Mouse (Mus musculus) C2C12 (cell line): ENCODE results near the gene Fam229b. TPM values are rescaled to one million over a fixed set of nuclear protein-coding genes. Genes with fewer than 3 reads are reported as not detected.

ENCODE experiments used
- H3K27me3 ChIP-seq: one replicate; pipeline ENCODE4 v1.6.1; 2011; ENCODE audit not compliant: control insufficient read depth, insufficient read depth, insufficient read length
- H3K36me3 ChIP-seq: one replicate; pipeline ENCODE4 v1.6.1; 2011; ENCODE audit not compliant: control insufficient read depth, insufficient read depth
- H3K4me3 ChIP-seq: one replicate; pipeline ENCODE4 v1.5.1; 2011; ENCODE audit warnings: mild to moderate bottlenecking, control low read depth; ENCODE audit not compliant: poor library complexity, insufficient read depth, severe bottlenecking
- H3K79me2 ChIP-seq: one replicate; pipeline ENCODE4 v1.6.1; 2011; ENCODE audit not compliant: control insufficient read depth, insufficient read depth
- H3K79me3 ChIP-seq: one replicate; pipeline ENCODE4 v1.6.1; 2011; ENCODE audit warnings: low read depth, control low read depth
- H3ac ChIP-seq: one replicate; pipeline ENCODE3; 2011; ENCODE audit warnings: low read depth; ENCODE audit not compliant: control insufficient read depth, insufficient read length
- CEBPB ChIP-seq: IDR thresholded peaks from one replicate; pipeline ENCODE4 v1.6.1; 2011; ENCODE audit warnings: low read depth, mild to moderate bottlenecking, control low read depth, moderate library complexity
- CTCF ChIP-seq: IDR thresholded peaks from one replicate; pipeline ENCODE4 v1.5.1; 2011; ENCODE audit not compliant: control insufficient read depth, insufficient read depth, insufficient read length
- FOSL1 ChIP-seq: IDR thresholded peaks from one replicate; pipeline ENCODE4 v1.8.0; 2011; ENCODE audit warnings: mild to moderate bottlenecking, low read length; ENCODE audit not compliant: poor library complexity, insufficient read depth, severe bottlenecking
- MAX ChIP-seq: IDR thresholded peaks from one replicate; pipeline ENCODE4 v1.6.1; 2011; ENCODE audit warnings: mild to moderate bottlenecking, control low read depth
- MYOD1 ChIP-seq: IDR thresholded peaks from one replicate; pipeline ENCODE4 v1.6.1; 2011; ENCODE audit warnings: low read depth; ENCODE audit not compliant: control insufficient read depth, insufficient read length
- MYOG ChIP-seq: IDR thresholded peaks from one replicate; pipeline ENCODE4 v1.6.1; 2011; ENCODE audit not compliant: control insufficient read depth, insufficient read length; ENCODE audit errors: extremely low read depth
- USF1 ChIP-seq: IDR thresholded peaks from one replicate; pipeline ENCODE4 v1.6.1; 2011; ENCODE audit warnings: low read depth, mild to moderate bottlenecking, control low read depth, moderate library complexity
- polyA plus RNA-seq: library from polyadenylated mRNA; unstranded; fragments of >200 nt; fragmentation: generic; extraction: Trizol; gene quantifications from one replicate; pipeline ENCODE4 v1.2.1, GENCODE M21; 2012; ENCODE audit warnings: missing spikeins

Gene Fam229b
- polyA plus RNA-seq, 1 experiment = 3.7 TPM

- H3K79me3 ChIP-seq = no peaks in the 10 kb centered on the region
- TF ChIP-seq CTCF (peak; percentile 77), MAX (no peak)
- H3K4me3 ChIP-seq = peak overlapping the region; percentile 28
- no peaks in the 10 kb centered on the region for H3K79me2 ChIP-seq
- no peaks in the 10 kb centered on the region for H3K36me3 ChIP-seq
- H3ac ChIP-seq = peak overlapping the region; percentile 57
- peaks cover 6% of the 10 kb centered on the region for H3K27me3 ChIP-seq
Observed at GRCm38 (mm10) chr10:39171134-39171533, 37.4 kb upstream of the Fam229b start.

- no peak for TF ChIP-seq MYOG
- TF ChIP-seq MYOD1 = no peak
- no peak for TF ChIP-seq FOSL1
- TF ChIP-seq CTCF = no peak
- TF ChIP-seq MAX = no peak
- Histone ChIP-seq H3K27me3 (peaks cover 6% of the 10 kb centered on the region), H3K79me2 (no peaks in the 10 kb centered on the region), H3K4me3 (no peak overlapping the region), H3K36me3 (no peaks in the 10 kb centered on the region), H3ac (no peak overlapping the region), H3K79me3 (no peaks in the 10 kb centered on the region)
Observed at GRCm38 (mm10) chr10:39170706-39171105, 37.0 kb upstream of the Fam229b start.

GRCm38 (mm10) chr10:39170181-39170580 is 36.5 kb upstream of the Fam229b start:
- Histone ChIP-seq H3ac (no peak overlapping the region), H3K79me2 (no peaks in the 10 kb centered on the region), H3K79me3 (no peaks in the 10 kb centered on the region), H3K27me3 (peaks cover 6% of the 10 kb centered on the region), H3K36me3 (no peaks in the 10 kb centered on the region), H3K4me3 (no peak overlapping the region)
- peak; percentile 73 for TF ChIP-seq CTCF
- no peak for TF ChIP-seq MAX

GRCm38 (mm10) chr10:39169642-39170041 is 35.9 kb upstream of the Fam229b start:
- Histone ChIP-seq H3ac (no peak overlapping the region), H3K79me2 (no peaks in the 10 kb centered on the region), H3K27me3 (peaks cover 6% of the 10 kb centered on the region), H3K79me3 (no peaks in the 10 kb centered on the region), H3K36me3 (no peaks in the 10 kb centered on the region), H3K4me3 (no peak overlapping the region)
- TF ChIP-seq USF1 = no peak
- no peak for TF ChIP-seq CEBPB
- TF ChIP-seq CTCF = no peak
- no peak for TF ChIP-seq FOSL1
- no peak for TF ChIP-seq MYOD1
- TF ChIP-seq MAX = no peak
- no peak for TF ChIP-seq MYOG

GRCm38 (mm10) chr10:39167611-39168010 is 33.9 kb upstream of the Fam229b start:
- Histone ChIP-seq H3K27me3 (peaks cover 6% of the 10 kb centered on the region), H3K4me3 (no peak overlapping the region), H3K79me2 (no peaks in the 10 kb centered on the region), H3ac (no peak overlapping the region), H3K79me3 (no peaks in the 10 kb centered on the region), H3K36me3 (no peaks in the 10 kb centered on the region)
- TF ChIP-seq MAX (no peak), FOSL1 (no peak), MYOD1 (no peak), CEBPB (no peak), USF1 (no peak), CTCF (no peak), MYOG (no peak)

GRCm38 (mm10) chr10:39165632-39166115 is 32.0 kb upstream of the Fam229b start:
- H3K36me3 ChIP-seq = no peaks in the 10 kb centered on the region
- H3K79me2 ChIP-seq = no peaks in the 10 kb centered on the region
- no peak overlapping the region for H3K4me3 ChIP-seq
- H3ac ChIP-seq = no peak overlapping the region
- H3K27me3 ChIP-seq = peaks cover 6% of the 10 kb centered on the region
- no peak for TF ChIP-seq USF1
- TF ChIP-seq FOSL1 = no peak
- no peak for TF ChIP-seq MYOG
- TF ChIP-seq CEBPB = no peak
- no peak for TF ChIP-seq CTCF
- TF ChIP-seq MAX = no peak
- no peak for TF ChIP-seq MYOD1
- no peaks in the 10 kb centered on the region for H3K79me3 ChIP-seq

GRCm38 (mm10) chr10:39163694-39164093 is 30.0 kb upstream of the Fam229b start, which contains the start of gene Ccn6:
Gene Ccn6, minus strand, starts transcription at chr10:39163794.
- H3K79me3 ChIP-seq = no peaks in the 10 kb centered on the region
- peaks cover 6% of the 10 kb centered on the region for H3K27me3 ChIP-seq
- no peak within 1 kb of the TSS for H3K4me3 ChIP-seq
- H3K36me3 ChIP-seq = no peaks in the 10 kb centered on the region
- no peaks in the 10 kb centered on the region for H3K79me2 ChIP-seq
- TF ChIP-seq CEBPB (no peak), MYOG (no peak), FOSL1 (no peak), MAX (no peak), CTCF (no peak), USF1 (no peak), MYOD1 (no peak)
- H3ac ChIP-seq = no peak within 1 kb of the TSS
